Mouse (Mus musculus) kidney, postnatal 0 days (tissue): ENCODE data around the gene Palm. TPM values are rescaled to one million over a fixed set of nuclear protein-coding genes. Genes with fewer than 3 reads are reported as not detected.
A peak's percentile ranks its signal among the peaks of the same experiment; 100 is the strongest.

Source experiments
- ATAC-seq: fragments of 200-750 bp; cut with Nextera tagmentation; replicated peaks from 2 replicates; pipeline ENCODE4 v1.8.0; 2017; ENCODE audit warnings: low read depth, moderate number of reproducible peaks, moderate TSS enrichment, moderate library complexity; ENCODE audit not compliant: low FRiP score
- DNase-seq: peaks from one replicate; pipeline ENCODE4 v3.0.0-alpha.2; 2016; ENCODE audit warnings: low spot score
- H3K27ac ChIP-seq: fragments of 300-500 bp; sonication (generic); 2 replicates; pipeline ENCODE4 v1.5.1; 2014; ENCODE audit warnings: mild to moderate bottlenecking
- H3K27me3 ChIP-seq: fragments of 300-500 bp; sonication (generic); 2 replicates; pipeline ENCODE4 v1.6.1; 2014; ENCODE audit warnings: low read length, mixed read lengths; ENCODE audit not compliant: insufficient read depth
- H3K36me3 ChIP-seq: fragments of 300-500 bp; sonication (generic); 2 replicates; pipeline ENCODE4 v1.6.1; 2014; ENCODE audit warnings: low read length, mixed read lengths; ENCODE audit not compliant: insufficient read depth
- H3K4me1 ChIP-seq: fragments of 300-500 bp; sonication (generic); replicated peaks from 2 replicates; pipeline ENCODE4 v1.6.1; 2014; ENCODE audit warnings: antibody characterized with exemption, low read length, mixed read lengths; ENCODE audit not compliant: insufficient read depth
- H3K4me2 ChIP-seq: fragments of 300-500 bp; sonication (generic); 2 replicates; pipeline ENCODE4 v1.6.1; 2014; ENCODE audit warnings: mild to moderate bottlenecking, low read length, moderate library complexity, mixed read lengths
- H3K4me3 ChIP-seq: fragments of 300-500 bp; sonication (generic); replicated peaks from 2 replicates; pipeline ENCODE4 v1.5.1; 2014; ENCODE audit warnings: low read depth, low read length
- H3K9ac ChIP-seq: fragments of 300-500 bp; sonication (generic); 2 replicates; pipeline ENCODE4 v1.6.1; 2014; ENCODE audit warnings: low read depth, low read length
- H3K9me3 ChIP-seq: fragments of 300-500 bp; sonication (generic); replicated peaks from 2 replicates; pipeline ENCODE4 v1.6.1; 2016; ENCODE audit warnings: low read length, inconsistent platforms, mixed read lengths
- CTCF ChIP-seq: IDR thresholded peaks from 2 replicates; pipeline ENCODE4 v1.5.1; 2016; ENCODE audit warnings: antibody characterized with exemption, low read depth, mild to moderate bottlenecking, moderate library complexity
- WGBS: fragments of 180-500 bp; shearing (Covaris S2); extraction: QIAGEN DNeasy Blood & Tissue Kit; methylation state at CpG from one replicate; pipeline ENCODE4 v1.1.7; 2014; 5-methylcytosine and 5-hydroxymethylcytosine counted together
- polyA plus RNA-seq: library from polyadenylated mRNA; unstranded; fragments of >200 nt; fragmentation: Nextera tagmentation; extraction: Ambion mirVana; gene quantifications from 2 replicates; pipeline ENCODE4 v1.2.1, GENCODE M21; 2015

The Palm gene
- polyA plus RNA-seq, 1 experiment from 2014 or later = 132 TPM

- Histone ChIP-seq H3K27ac (peak overlapping the region; percentile 61), H3K4me1 (peaks cover 39% of the 10 kb centered on the region)
- WGBS = 41% methylated on average over 25 of the region's 25 CpGs
Measured at GRCm38 (mm10) chr10:79861230-79862048, 68.1 kb downstream of the Palm start.

GRCm38 (mm10) chr10:79862049-79862788, 68.8 kb downstream of the Palm start:
- no peak for TF ChIP-seq CTCF
- H3K4me3 ChIP-seq = no peak overlapping the region
- no peaks in the 10 kb centered on the region for H3K27me3 ChIP-seq
- 71% methylated on average over 23 of the region's 23 CpGs for WGBS
- no peak for ATAC-seq
- H3K36me3 ChIP-seq = peaks cover 56% of the 10 kb centered on the region
- H3K4me2 ChIP-seq = no peak overlapping the region
- no peaks in the 10 kb centered on the region for H3K9me3 ChIP-seq
- H3K9ac ChIP-seq = no peak overlapping the region
- no peak for DNase-seq
- H3K27ac ChIP-seq = 0 out of 2 replicates have a peak overlapping the region, but pooled peaks have one; percentile 2
- peaks cover 37% of the 10 kb centered on the region for H3K4me1 ChIP-seq

More at GRCm38 (mm10) chr10:79861230-79862048, 68.1 kb downstream of the Palm start:
- TF ChIP-seq CTCF = no peak
- Histone ChIP-seq H3K4me2 (0 out of 2 replicates have a peak overlapping the region, but pooled peaks have one; percentile 8), H3K9ac (no peak overlapping the region), H3K9me3 (no peaks in the 10 kb centered on the region), H3K36me3 (peaks cover 56% of the 10 kb centered on the region), H3K27me3 (no peaks in the 10 kb centered on the region), H3K4me3 (no peak overlapping the region)
- DNase-seq (no peak), ATAC-seq (peak; percentile 3; the same call in 1 of the 2 replicates)

DNA sequence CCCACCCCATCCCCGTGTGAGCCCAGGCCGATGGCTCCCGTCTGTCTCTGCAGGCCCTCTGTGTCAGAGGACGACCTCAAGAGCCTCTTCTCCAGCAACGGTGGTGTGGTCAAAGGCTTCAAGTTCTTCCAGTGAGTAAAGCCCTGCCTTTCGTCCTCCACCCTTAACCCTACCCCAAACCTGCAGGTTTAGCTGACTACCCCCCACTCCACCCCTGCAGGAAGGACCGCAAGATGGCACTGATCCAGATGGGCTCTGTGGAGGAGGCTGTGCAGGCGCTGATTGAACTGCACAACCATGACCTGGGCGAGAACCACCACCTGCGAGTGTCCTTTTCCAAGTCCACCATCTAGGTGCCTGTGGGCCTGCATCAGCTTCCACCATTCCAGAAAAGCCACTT, 69.6 kb downstream of the Palm start:
- DNase-seq (no peak), ATAC-seq (no peak)
- peaks cover 30% of the 10 kb centered on the region for H3K4me1 ChIP-seq
- peaks cover 56% of the 10 kb centered on the region for H3K36me3 ChIP-seq
- H3K9me3 ChIP-seq = no peaks in the 10 kb centered on the region
- TF ChIP-seq CTCF = no peak
- H3K9ac ChIP-seq = no peak overlapping the region
- H3K4me3 ChIP-seq = no peak overlapping the region
- H3K27me3 ChIP-seq = no peaks in the 10 kb centered on the region
- H3K4me2 ChIP-seq = no peak overlapping the region
- 46% methylated on average over 10 of the region's 10 CpGs for WGBS
- H3K27ac ChIP-seq = no peak overlapping the region

- Histone ChIP-seq H3K27me3 (no peaks in the 10 kb centered on the region), H3K9ac (no peak overlapping the region), H3K36me3 (peaks cover 44% of the 10 kb centered on the region), H3K9me3 (no peaks in the 10 kb centered on the region), H3K27ac (no peak overlapping the region), H3K4me1 (peaks cover 16% of the 10 kb centered on the region; the same call in 1 of the 2 replicates), H3K4me2 (no peak overlapping the region), H3K4me3 (no peak overlapping the region)
- ATAC-seq = no peak
- WGBS = 48% methylated on average over 10 of the region's 10 CpGs
- no peak for DNase-seq
- no peak for TF ChIP-seq CTCF
Measured at GRCm38 (mm10) chr10:79864351-79865188, 71.2 kb downstream of the Palm start.

DNA sequence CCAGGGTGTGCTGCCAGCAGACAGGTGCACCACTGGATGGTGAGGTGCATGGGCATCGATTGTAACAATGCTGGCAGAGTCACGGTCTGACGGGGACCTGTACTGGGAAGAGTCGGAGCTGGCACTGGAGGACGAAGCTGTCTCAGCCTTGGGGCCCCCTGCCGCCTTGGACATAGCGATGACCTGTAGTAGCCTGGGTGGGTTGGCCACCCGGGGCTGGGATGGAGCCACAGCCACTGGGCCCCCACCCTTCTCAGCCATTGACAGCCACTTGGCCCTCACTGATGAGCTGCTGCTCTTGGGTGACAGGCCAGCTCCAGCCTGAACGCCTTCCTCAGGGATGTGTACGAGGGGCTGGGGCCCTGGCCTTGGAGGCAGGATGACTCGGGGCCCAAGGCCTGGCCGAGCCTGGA, 71.8 kb downstream of the Palm start:
- Histone ChIP-seq H3K9ac (no peak overlapping the region), H3K4me2 (no peak overlapping the region), H3K9me3 (no peaks in the 10 kb centered on the region), H3K27ac (peak overlapping the region; percentile 21; the same call in 1 of the 2 replicates), H3K36me3 (peaks cover 38% of the 10 kb centered on the region), H3K4me1 (peaks cover 10% of the 10 kb centered on the region; the same call in 1 of the 2 replicates), H3K27me3 (no peaks in the 10 kb centered on the region), H3K4me3 (no peak overlapping the region)
- ATAC-seq (peak; percentile 15), DNase-seq (no peak)
- 43% methylated on average over 12 of the region's 12 CpGs for whole genome bisulfite sequencing
- no peak for TF ChIP-seq CTCF
